Mouse (Mus musculus) thymus, adult 2 months (tissue): ENCODE results near the gene Ilvbl.

Experiments
- CTCF ChIP-seq: fragments of 200-500 bp; IDR thresholded peaks from 2 replicates; pipeline ENCODE4 v1.5.1; 2012; ENCODE audit warnings: mild to moderate bottlenecking, control low read depth, low read length, moderate library complexity, borderline replicate concordance; ENCODE audit not compliant: control insufficient read depth, poor library complexity, insufficient read depth; ENCODE audit errors: extremely low read depth
- POLR2A ChIP-seq: fragments of 200-500 bp; IDR thresholded peaks from 2 replicates; pipeline ENCODE4 v1.6.1; 2012; ENCODE audit warnings: mild to moderate bottlenecking, low read length, control low read depth, moderate library complexity; ENCODE audit not compliant: control insufficient read depth, poor library complexity, insufficient read depth; ENCODE audit errors: extremely low read depth

- TF ChIP-seq POLR2A (no peak), CTCF (no peak)
Measured at GRCm38 (mm10) chr10:78569686-78570085, 4.5 kb upstream of the Ilvbl start.
